Mouse (Mus musculus) brown adipose tissue, adult 24 weeks (tissue): ENCODE results near the gene Slc34a3. TPM values are rescaled to one million over a fixed set of nuclear protein-coding genes. Genes with fewer than 3 reads are reported as not detected.
"Not testable (repeated sequence)": the region's sequence is repeated elsewhere in the genome, so short reads cannot be mapped to it uniquely, and the experiment has no call there.

Experiments used
- H3K27ac ChIP-seq: fragments of 200-500 bp; replicated peaks from 2 replicates; pipeline ENCODE4 v1.5.1; 2012; ENCODE audit warnings: low read depth, mild to moderate bottlenecking, low read length
- H3K4me1 ChIP-seq: fragments of 200-500 bp; 2 replicates; pipeline ENCODE4 v1.6.1; 2012; ENCODE audit warnings: low read length, mixed read lengths; ENCODE audit not compliant: control insufficient read depth, insufficient read depth, insufficient read length
- H3K4me3 ChIP-seq: fragments of 200-500 bp; 2 replicates; pipeline ENCODE4 v1.5.1; 2012; ENCODE audit warnings: low read depth, mild to moderate bottlenecking, low read length, moderate library complexity; ENCODE audit not compliant: insufficient read depth
- polyA plus RNA-seq: library from polyadenylated mRNA; stranded (reverse); fragments of >200 nt; gene quantifications from 2 replicates; pipeline ENCODE4 v1.2.4, GENCODE M21; 2012; ENCODE audit not compliant: missing spikeins, insufficient read depth, insufficient read length

Gene Slc34a3
- polyA plus RNA-seq, 1 experiment: not detected

GRCm38 (mm10) chr2:25262291-25262767 is 28.2 kb upstream of the Slc34a3 start, which contains the start of gene Tprn:
TSS of gene Tprn (plus strand) at chr2:25262618.
- Histone ChIP-seq H3K27ac (no peak within 1 kb of the TSS; the same call in 1 of the 2 replicates), H3K4me1 (peaks cover 37% of the 10 kb centered on the region), H3K4me3 (peak within 1 kb of the TSS; percentile 63)

GRCm38 (mm10) chr2:25261870-25262269 is 27.7 kb upstream of the Slc34a3 start:
- Histone ChIP-seq H3K4me3 (peak overlapping the region; percentile 58), H3K27ac (no peak overlapping the region; the same call in 1 of the 2 replicates)

GRCm38 (mm10) chr2:25258887-25259286 is 24.7 kb upstream of the Slc34a3 start:
- H3K27ac ChIP-seq: no peak overlapping the region
- no peak overlapping the region for H3K4me3 ChIP-seq
- H3K4me1 ChIP-seq: peaks cover 7% of the 10 kb centered on the region

More at GRCm38 (mm10) chr2:25261870-25262269, 27.7 kb upstream of the Slc34a3 start:
- H3K4me1 ChIP-seq: peaks cover 32% of the 10 kb centered on the region

GRCm38 (mm10) chr2:25257250-25257649 is 23.1 kb upstream of the Slc34a3 start:
- H3K27ac ChIP-seq, H3K4me1 ChIP-seq, H3K4me3 ChIP-seq: not testable (repeated sequence)

GRCm38 (mm10) chr2:25256443-25257109 is 22.4 kb upstream of the Slc34a3 start:
- H3K4me1 ChIP-seq: not testable (repeated sequence)
- H3K4me3 ChIP-seq: peak overlapping the region; percentile 30; the same call in 1 of the 2 replicates

GRCm38 (mm10) chr2:25255284-25255779 is 21.2 kb upstream of the Slc34a3 start, which contains the start of gene Tmem203:
TSS of gene Tmem203 (plus strand) at chr2:25255439.
- Histone ChIP-seq H3K27ac (peak within 1 kb of the TSS; percentile 59; the same call in 1 of the 2 replicates), H3K4me1 (no peaks in the 10 kb centered on the region), H3K4me3 (peak within 1 kb of the TSS; percentile 98)

More at GRCm38 (mm10) chr2:25256443-25257109, 22.4 kb upstream of the Slc34a3 start:
- H3K27ac ChIP-seq: not testable (repeated sequence)

- Histone ChIP-seq H3K4me3 (no peak overlapping the region), H3K27ac (no peak overlapping the region)
Observed at GRCm38 (mm10) chr2:25252331-25252730, 18.2 kb upstream of the Slc34a3 start.

GRCm38 (mm10) chr2:25246183-25247072 is 12.3 kb upstream of the Slc34a3 start, which contains the start of gene AL732309.1:
TSS of gene AL732309.1 (minus strand) at chr2:25246863.
- Histone ChIP-seq H3K4me3 (no peak within 1 kb of the TSS), H3K27ac (no peak within 1 kb of the TSS), H3K4me1 (peaks cover under 1% of the 10 kb centered on the region; the same call in 1 of the 2 replicates)

More at GRCm38 (mm10) chr2:25252331-25252730, 18.2 kb upstream of the Slc34a3 start:
- no peaks in the 10 kb centered on the region for H3K4me1 ChIP-seq

GRCm38 (mm10) chr2:25244144-25244543 is 10.0 kb upstream of the Slc34a3 start:
- Histone ChIP-seq H3K27ac (no peak overlapping the region), H3K4me3 (no peak overlapping the region), H3K4me1 (peaks cover 3% of the 10 kb centered on the region; the same call in 1 of the 2 replicates)

GRCm38 (mm10) chr2:25243342-25243741 is 9.2 kb upstream of the Slc34a3 start:
- H3K27ac ChIP-seq: no peak overlapping the region
- H3K4me1 ChIP-seq: peaks cover 3% of the 10 kb centered on the region; the same call in 1 of the 2 replicates
- H3K4me3 ChIP-seq: no peak overlapping the region

- Histone ChIP-seq H3K4me1 (peaks cover 3% of the 10 kb centered on the region; the same call in 1 of the 2 replicates), H3K27ac (no peak within 1 kb of the TSS), H3K4me3 (peak within 1 kb of the TSS; percentile 57)
Observed at GRCm38 (mm10) chr2:25242101-25242506, 7.9 kb upstream of the Slc34a3 start, which contains the start of the genes Rnf208 and Cysrt1. TSS of gene Rnf208 (plus strand) at chr2:25242255. TSS of gene Cysrt1 (minus strand) at chr2:25242452.

- Histone ChIP-seq H3K4me3 (peak overlapping the region; percentile 57; the same call in 1 of the 2 replicates), H3K4me1 (peaks cover 3% of the 10 kb centered on the region; the same call in 1 of the 2 replicates), H3K27ac (no peak overlapping the region)
Observed at GRCm38 (mm10) chr2:25241438-25241775, 7.2 kb upstream of the Slc34a3 start.

GRCm38 (mm10) chr2:25240723-25241437 is 6.7 kb upstream of the Slc34a3 start:
- Histone ChIP-seq H3K4me1 (peaks cover 3% of the 10 kb centered on the region; the same call in 1 of the 2 replicates), H3K4me3 (peak overlapping the region; percentile 57), H3K27ac (no peak overlapping the region)

- H3K4me1 ChIP-seq: peaks cover 3% of the 10 kb centered on the region; the same call in 1 of the 2 replicates
- peak overlapping the region; percentile 57; the same call in 1 of the 2 replicates for H3K4me3 ChIP-seq
- no peak overlapping the region for H3K27ac ChIP-seq
Observed at GRCm38 (mm10) chr2:25240310-25240709, 6.1 kb upstream of the Slc34a3 start.
